Mouse (Mus musculus) lung, adult 2 months (tissue): ENCODE results near the gene 1700001C02Rik. TPM values are rescaled to one million over a fixed set of nuclear protein-coding genes. Genes with fewer than 3 reads are reported as not detected.
A peak's percentile ranks its signal among the peaks of the same experiment; 100 is the strongest.

Experiments used
- DNase-seq: peaks from one replicate; pipeline ENCODE4 v3.0.0; 2022
- H3K4me1 ChIP-seq: fragments of 200-500 bp; 2 replicates; pipeline ENCODE4 v1.6.1; 2011; ENCODE audit warnings: low read length; ENCODE audit not compliant: control insufficient read depth, insufficient read depth
- H3K4me3 ChIP-seq: fragments of 200-500 bp; replicated peaks from 2 replicates; pipeline ENCODE3; 2011; ENCODE audit warnings: low read depth, mild to moderate bottlenecking, control low read depth, low read length; ENCODE audit errors: extremely low read depth
- CTCF ChIP-seq: fragments of 200-500 bp; IDR thresholded peaks from 2 replicates; pipeline ENCODE4 v1.5.1; 2011; ENCODE audit warnings: mild to moderate bottlenecking, low read length, control low read depth; ENCODE audit not compliant: insufficient read depth
- POLR2A ChIP-seq: fragments of 200-500 bp; IDR thresholded peaks from 2 replicates; pipeline ENCODE4 v1.6.1; 2011; ENCODE audit warnings: low read depth, mild to moderate bottlenecking, control low read depth, low read length, borderline replicate concordance; ENCODE audit errors: extremely low read depth
- WGBS: fragments of 180-500 bp; shearing (Covaris S2); methylation state at CpG from one replicate; pipeline ENCODE4 v1.1.7; 2018; 5-methylcytosine and 5-hydroxymethylcytosine counted together
- polyA plus RNA-seq: library from polyadenylated mRNA; depleted of rRNA; stranded (reverse); fragments of >200 nt; gene quantifications from 2 replicates; pipeline ENCODE4 v1.2.3, GENCODE M21; 2012

The 1700001C02Rik gene
- polyA plus RNA-seq, 1 experiment = 25.3 TPM

DNA sequence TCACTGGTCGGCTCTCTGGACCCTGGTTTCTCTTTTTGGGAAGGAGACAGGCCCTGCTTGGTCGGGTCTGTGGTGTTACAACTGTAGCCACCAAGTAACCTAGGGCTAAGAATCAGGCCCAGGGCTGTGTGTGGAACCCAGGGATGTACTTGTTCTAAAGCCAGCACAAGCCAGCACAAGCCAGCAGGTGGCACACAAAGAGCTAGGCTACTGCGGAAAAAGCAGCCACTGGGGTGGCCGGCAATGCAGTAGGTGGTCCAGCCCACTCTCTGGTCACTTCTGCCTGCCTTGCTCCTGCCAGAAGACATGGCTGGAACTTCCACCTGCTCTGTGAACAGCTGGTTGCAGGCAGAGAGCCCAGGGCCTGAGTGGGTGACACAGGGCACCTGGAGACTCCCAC, 5.7 kb upstream of the 1700001C02Rik start:
- Histone ChIP-seq H3K4me1 (no peaks in the 10 kb centered on the region), H3K4me3 (no peak overlapping the region)
- no peak for DNase-seq
- 39% methylated on average over 4 of the region's 4 CpGs for WGBS
- TF ChIP-seq POLR2A (no peak), CTCF (no peak)

GRCm38 (mm10) chr5:30461821-30462220, 4.0 kb upstream of the 1700001C02Rik start, which contains the start of gene Otof:
Gene Otof, minus strand, starts transcription at chr5:30461932.
- Histone ChIP-seq H3K4me3 (no peak within 1 kb of the TSS), H3K4me1 (no peaks in the 10 kb centered on the region)
- TF ChIP-seq CTCF (no peak), POLR2A (no peak)
- no peak for DNase-seq
- WGBS = 17% methylated on average over 9 of the region's 12 CpGs

DNA sequence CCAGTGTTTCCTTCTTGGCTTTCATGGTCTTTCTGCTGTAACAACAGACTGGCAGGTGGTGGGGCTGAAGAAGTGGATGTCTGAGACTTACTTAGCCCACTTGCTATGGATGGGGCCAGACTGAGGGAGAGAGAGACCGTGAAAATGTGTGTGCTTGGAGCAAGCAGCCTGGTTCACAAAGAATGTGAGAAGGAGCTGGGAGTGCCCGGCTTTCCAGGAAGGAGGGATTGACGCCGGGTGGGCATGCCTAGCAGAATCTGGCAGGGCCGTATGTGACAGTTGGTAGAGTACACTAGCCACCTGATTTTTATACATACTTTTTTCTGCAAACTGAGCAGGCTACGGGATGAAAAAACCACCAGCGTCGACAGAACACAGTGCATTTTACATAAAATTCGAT, 468 bp downstream of the 1700001C02Rik start:
- H3K4me3 ChIP-seq = no peak overlapping the region
- DNase-seq = no peak
- 35% methylated on average over 9 of the region's 9 CpGs for WGBS
- TF ChIP-seq POLR2A = no peak
- no peak for TF ChIP-seq CTCF
- H3K4me1 ChIP-seq = no peaks in the 10 kb centered on the region

DNA sequence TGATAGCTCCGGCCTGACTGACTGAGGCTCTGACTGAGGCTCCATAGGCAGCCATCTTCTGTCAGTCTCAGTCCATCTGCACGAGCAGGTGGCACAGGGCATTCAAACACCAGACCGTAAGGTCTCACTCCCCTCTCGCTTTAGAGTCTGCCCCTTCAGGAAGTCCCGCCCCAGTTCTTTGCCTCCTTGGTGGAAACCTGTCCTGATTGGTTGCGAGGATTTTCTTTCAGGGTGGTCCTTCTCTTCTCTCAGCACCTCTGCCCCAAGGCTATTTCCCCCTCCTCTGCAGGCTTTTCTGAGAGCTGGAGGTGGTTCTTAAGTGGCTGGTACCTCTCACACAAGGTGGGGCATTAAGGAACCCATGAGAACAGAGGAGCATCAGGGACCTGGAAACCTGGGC, 4.6 kb downstream of the 1700001C02Rik start:
- TF ChIP-seq POLR2A (no peak), CTCF (no peak)
- WGBS = 49% methylated on average over 6 of the region's 6 CpGs
- no peak overlapping the region for H3K4me3 ChIP-seq
- no peaks in the 10 kb centered on the region for H3K4me1 ChIP-seq
- DNase-seq = no peak

- Histone ChIP-seq H3K4me3 (no peak overlapping the region), H3K4me1 (no peaks in the 10 kb centered on the region)
- TF ChIP-seq CTCF (no peak), POLR2A (no peak)
- no peak for DNase-seq
- 45% methylated on average over 5 of the region's 5 CpGs for WGBS
These were observed 6.3 kb downstream of the 1700001C02Rik start for GRCm38 (mm10) chr5:30472148-30472547.

GRCm38 (mm10) chr5:30476534-30476933, 10.7 kb downstream of the 1700001C02Rik start:
- Histone ChIP-seq H3K4me3 (no peak overlapping the region), H3K4me1 (no peaks in the 10 kb centered on the region)
- TF ChIP-seq POLR2A = no peak
- TF ChIP-seq CTCF = peak; percentile 87
- WGBS = 37% methylated on average over 10 of the region's 10 CpGs
- no peak for DNase-seq

GRCm38 (mm10) chr5:30482319-30482718, 16.5 kb downstream of the 1700001C02Rik start:
- Histone ChIP-seq H3K4me1 (no peaks in the 10 kb centered on the region), H3K4me3 (no peak overlapping the region)
- DNase-seq = peak; percentile 49
- 16% methylated on average over 5 of the region's 5 CpGs for WGBS
- TF ChIP-seq CTCF (peak; percentile 88), POLR2A (no peak)

DNA sequence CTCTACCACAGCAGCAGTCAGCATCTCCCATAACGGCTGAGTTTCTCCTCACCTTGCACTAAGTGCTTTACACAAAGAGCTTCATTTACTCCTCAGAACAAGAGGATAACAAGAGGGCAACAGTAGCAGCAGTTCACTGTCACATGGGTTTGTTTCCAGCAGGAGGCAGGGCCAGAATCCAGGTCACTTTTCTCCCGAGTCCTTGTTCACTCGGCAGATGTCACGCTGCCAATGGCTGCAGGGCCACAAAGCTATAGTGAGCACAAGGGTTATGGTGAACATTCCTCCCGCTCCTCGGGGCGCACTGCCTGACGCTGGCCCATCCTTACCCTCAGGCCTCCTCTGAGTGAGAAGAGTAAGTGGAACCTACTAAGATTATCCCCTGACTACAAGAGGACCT, 17.7 kb downstream of the 1700001C02Rik start:
- Histone ChIP-seq H3K4me1 (no peaks in the 10 kb centered on the region), H3K4me3 (no peak overlapping the region)
- DNase-seq = no peak
- WGBS = 79% methylated on average over 8 of the region's 8 CpGs
- TF ChIP-seq CTCF (no peak), POLR2A (no peak)

DNA sequence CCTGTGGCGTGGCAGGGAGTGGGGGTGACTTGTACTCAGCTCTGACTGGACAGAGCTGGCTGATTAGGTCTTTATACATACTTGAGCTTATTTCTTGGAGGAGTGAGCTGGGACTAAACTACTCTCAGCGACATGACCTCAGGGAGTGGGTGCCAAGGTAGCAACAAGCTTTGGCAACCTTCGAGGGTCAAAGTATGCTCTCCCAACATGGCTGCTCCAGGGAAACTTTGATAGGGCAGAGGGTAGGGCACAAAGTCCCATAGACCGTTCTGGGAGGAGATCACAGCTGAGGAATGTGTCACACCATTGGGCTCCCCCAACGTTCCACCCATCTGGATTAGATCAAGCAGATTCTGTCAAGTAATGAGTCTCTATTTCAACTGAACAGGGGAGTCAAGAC, 18.7 kb downstream of the 1700001C02Rik start:
- no peak for TF ChIP-seq CTCF
- no peak for TF ChIP-seq POLR2A
- Histone ChIP-seq H3K4me1 (no peaks in the 10 kb centered on the region), H3K4me3 (no peak overlapping the region)
- DNase-seq = no peak
- 68% methylated on average over 5 of the region's 5 CpGs for WGBS

GRCm38 (mm10) chr5:30485136-30485535, 19.3 kb downstream of the 1700001C02Rik start:
- 48% methylated on average over 6 of the region's 6 CpGs for WGBS
- Histone ChIP-seq H3K4me3 (no peak overlapping the region), H3K4me1 (no peaks in the 10 kb centered on the region)
- no peak for DNase-seq
- no peak for TF ChIP-seq CTCF
- TF ChIP-seq POLR2A = no peak
